Mouse (Mus musculus) bone marrow, adult 2 months (tissue): ENCODE data around the gene Kdf1.

Experiments
- CTCF ChIP-seq: fragments of 200-500 bp; IDR thresholded peaks from 2 replicates; pipeline ENCODE4 v1.5.1; 2011; ENCODE audit warnings: low read length, control low read depth; ENCODE audit not compliant: control insufficient read depth, insufficient read depth
- POLR2A ChIP-seq: fragments of 200-500 bp; IDR thresholded peaks from 2 replicates; pipeline ENCODE4 v1.6.1; 2011; ENCODE audit warnings: low read depth, mild to moderate bottlenecking, control low read depth, low read length, borderline replicate concordance; ENCODE audit not compliant: control insufficient read depth

DNA sequence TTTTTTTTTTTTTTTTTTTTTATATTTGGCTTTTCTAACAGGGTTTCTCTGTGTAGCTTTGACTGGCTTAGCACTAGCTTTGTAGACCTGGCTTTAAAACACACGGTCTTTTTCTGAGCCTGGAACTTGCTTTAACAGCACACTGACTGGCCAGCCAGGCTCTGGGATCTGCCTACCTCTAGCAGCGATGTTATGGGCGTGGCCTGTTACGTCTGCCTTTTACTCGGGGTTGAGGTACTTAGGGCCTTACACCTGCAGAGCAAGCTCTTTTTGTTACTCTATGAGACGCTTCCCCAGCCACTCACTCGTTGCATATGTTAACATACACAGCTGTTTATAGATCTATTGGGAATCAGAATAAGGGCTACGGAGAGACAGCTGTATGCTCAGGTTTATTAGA lies 48.5 kb downstream of the Kdf1 start:
- TF ChIP-seq CTCF = no peak
- TF ChIP-seq POLR2A = no peak
